Mouse (Mus musculus) spleen, adult 2 months (tissue): ENCODE results near the gene Castor2.

Experiments
- CTCF ChIP-seq: fragments of 200-500 bp; IDR thresholded peaks from 2 replicates; pipeline ENCODE4 v1.5.1; 2011; ENCODE audit warnings: mild to moderate bottlenecking, inconsistent platforms; ENCODE audit not compliant: insufficient read depth, insufficient read length, insufficient replicate concordance; ENCODE audit errors: extremely low read depth
- POLR2A ChIP-seq: fragments of 200-500 bp; IDR thresholded peaks from 2 replicates; pipeline ENCODE4 v1.6.1; 2011; ENCODE audit warnings: low read depth, low read length, inconsistent platforms

- no peak for TF ChIP-seq CTCF
- TF ChIP-seq POLR2A: no peak
Measured at GRCm38 (mm10) chr5:134120135-134120534, 20.6 kb downstream of the Castor2 start.
